Mouse (Mus musculus) embryonic stem cell, embryonic (primary cell): ENCODE measurements at regions not wholly inside any gene's neighbourhood (a gene's known extent, or its start where the extent isn't known, plus 50 kb on each side); places are given as distances from the start of the nearest gene placed in this dataset.

Experiments
- CTCF ChIA-PET, 4 experiments: fragments of 300-600 bp in 2 of 4; fragments of 350-600 bp in 2 of 4; sonication (Branson Sonifier 250); formaldehyde crosslinking; loops; one replicate each; lab custom pipeline; 2022; ENCODE audit warnings: inconsistent platforms in 2 of 4; lab: Charles Lee
- POLR2A ChIA-PET, 4 experiments: fragments of 300-600 bp in 2 of 4; fragments of 350-600 bp in 2 of 4; sonication (Branson Sonifier 250); formaldehyde crosslinking; loops; one replicate each; lab custom pipeline; 2022; ENCODE audit warnings: antibody characterized with exemption in 4 of 4, inconsistent platforms in 1 of 4; lab: Charles Lee

DNA sequence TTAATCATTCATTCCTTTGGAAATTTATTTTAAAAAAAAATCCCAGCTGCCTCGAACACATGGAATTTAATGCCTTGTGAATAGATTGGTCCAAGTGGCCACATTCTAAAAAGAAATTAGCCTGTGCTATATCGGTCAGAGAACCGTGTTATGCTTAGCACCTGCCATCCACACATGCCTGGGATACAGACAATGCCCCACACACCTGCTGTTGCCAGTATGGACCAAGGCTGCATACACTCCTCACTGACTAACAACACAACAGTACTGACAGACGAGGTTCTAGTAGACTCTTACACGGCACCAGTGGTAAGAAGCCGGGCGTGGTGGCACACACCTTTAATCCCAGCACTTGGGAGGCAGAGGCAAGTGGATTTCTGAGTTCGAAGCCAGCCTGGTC lies 276.4 kb upstream of the Jmjd1c start:
- CTCF ChIA-PET: interaction anchor here in 1 of 4 experiments (1.0 kb wide), 1 partner anchor 12 kb away, joined by 4 read pairs; no protein-coding TSS in a partner anchor
- POLR2A ChIA-PET: interaction anchor here in 3 of 4 experiments (0.6 to 1.7 kb wide), 5 partner anchors 12 to 101 kb away, joined by 3 to 9 read pairs (median 5); no protein-coding TSS in a partner anchor

DNA sequence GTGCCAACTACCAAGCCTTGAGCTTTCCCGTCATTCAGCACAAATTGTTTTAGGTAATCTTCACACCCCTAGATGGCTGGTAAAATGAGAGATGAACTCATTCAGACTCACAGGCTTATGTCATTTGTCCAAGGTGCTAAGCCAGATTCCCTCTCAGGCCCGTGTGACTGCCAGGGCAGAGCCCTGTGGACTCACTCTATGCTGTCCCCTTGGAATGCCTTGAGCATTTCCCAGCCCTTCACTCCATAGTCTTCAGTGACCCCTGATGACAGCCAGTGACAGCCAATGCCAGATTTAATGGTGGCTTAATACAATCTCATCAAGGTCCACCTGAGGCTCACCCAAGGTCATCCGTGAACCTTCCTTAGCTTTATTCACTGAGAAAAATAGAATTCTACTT lies 270.2 kb upstream of the Jmjd1c start:
- POLR2A ChIA-PET: no interaction called here
- CTCF ChIA-PET: interaction anchor here in 1 of 4 experiments (0.6 kb wide), 1 partner anchor 937 kb away, joined by 3 read pairs; no protein-coding TSS in a partner anchor

GRCm38 (mm10) chr10:66826327-66826726 lies 269.6 kb upstream of the Jmjd1c start:
- ChIA-PET CTCF (interaction anchor here in 2 of 4 experiments (0.6 to 1.0 kb wide), 2 partner anchors 12 to 937 kb away, joined by 3 to 4 read pairs; no protein-coding TSS in a partner anchor), POLR2A (no interaction called here)

DNA sequence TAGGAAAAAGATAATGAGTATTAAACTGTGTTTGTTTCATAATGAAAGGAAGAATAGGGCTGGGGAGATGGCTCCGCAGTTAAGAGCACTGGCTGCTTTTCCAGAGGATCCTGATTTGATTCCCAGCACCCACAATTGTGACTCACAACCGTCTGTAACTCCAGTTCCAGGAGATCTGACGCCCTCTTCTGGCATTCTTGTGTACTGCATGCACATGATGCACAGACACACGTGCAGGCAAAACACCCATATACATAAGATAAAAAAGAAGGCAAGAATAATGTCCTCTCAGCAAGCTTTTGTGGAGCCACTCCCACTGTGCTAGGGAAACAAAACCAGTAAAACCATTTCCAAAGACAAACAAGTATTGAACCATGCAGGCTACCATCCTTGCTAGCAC lies 261.0 kb upstream of the Jmjd1c start:
- ChIA-PET POLR2A (interaction anchor here in 3 of 4 experiments (0.6 to 1.4 kb wide), 4 partner anchors 29 to 796 kb away, joined by 3 to 4 read pairs (median 3); no protein-coding TSS in a partner anchor), CTCF (interaction anchor here in 3 of 4 experiments (0.6 to 1.2 kb wide), 4 partner anchors 9 to 338 kb away, joined by 3 to 9 read pairs (median 4); no protein-coding TSS in a partner anchor)

DNA sequence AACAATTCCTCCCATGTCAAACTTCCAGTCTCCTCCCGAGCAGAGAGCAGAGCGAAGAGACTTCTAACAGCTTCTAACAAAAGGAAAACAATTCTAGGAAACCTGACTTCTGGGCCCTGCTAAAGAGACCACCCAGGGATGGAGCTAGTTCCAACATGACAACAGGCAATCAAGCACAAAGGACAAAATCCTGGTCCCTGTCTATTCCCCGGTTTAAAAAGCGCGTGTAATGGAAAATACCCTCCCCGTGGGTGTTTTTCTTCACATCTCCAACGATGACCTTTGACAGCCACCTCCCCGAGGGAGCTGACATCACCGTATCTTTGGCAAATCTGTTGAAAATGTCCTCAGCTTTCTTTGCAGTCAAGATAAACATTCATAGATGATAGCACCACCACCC lies 256.9 kb upstream of the Jmjd1c start:
- ChIA-PET POLR2A (interaction anchor here in 1 of 4 experiments (1.0 kb wide), 1 partner anchor 11 kb away, joined by 4 read pairs; no protein-coding TSS in a partner anchor), CTCF (interaction anchor here in 2 of 4 experiments (0.5 to 1.5 kb wide), 3 partner anchors 14 to 842 kb away, joined by 3 to 18 read pairs (median 6); no protein-coding TSS in a partner anchor)

DNA sequence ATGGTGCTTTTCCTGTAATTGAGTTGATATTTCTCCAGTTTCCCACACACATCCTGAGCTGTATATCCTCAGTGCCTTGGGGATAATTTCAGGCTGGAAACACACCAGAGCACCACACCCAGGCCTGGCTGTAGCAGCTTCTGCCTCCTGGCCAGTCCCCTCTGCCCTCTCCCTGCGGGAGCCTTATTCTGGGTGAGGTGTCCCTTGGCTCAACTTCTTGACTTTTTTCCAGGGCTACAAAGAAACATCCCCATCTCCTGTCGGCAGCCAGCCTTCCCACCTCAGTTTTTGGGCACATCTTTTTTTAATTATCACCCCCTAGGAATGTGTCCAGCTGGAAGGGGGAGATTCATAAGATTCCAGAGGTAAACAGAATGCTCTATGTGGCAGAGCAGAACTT lies 252.7 kb upstream of the Jmjd1c start:
- ChIA-PET CTCF (interaction anchor here in 2 of 4 experiments (0.6 to 1.5 kb wide), 2 partner anchors 10 to 77 kb away, joined by 3 to 4 read pairs; no protein-coding TSS in a partner anchor), POLR2A (no interaction called here)

- POLR2A ChIA-PET: interaction anchor here in 1 of 4 experiments (1.4 to 1.5 kb wide), 2 partner anchors 10 to 17 kb away, joined by 4 to 6 read pairs; no protein-coding TSS in a partner anchor
- CTCF ChIA-PET: interaction anchor here in 1 of 4 experiments (1.1 kb wide), 1 partner anchor 35 kb away, joined by 4 read pairs; no protein-coding TSS in a partner anchor
Observed at GRCm38 (mm10) chr10:66848778-66849177, 247.1 kb upstream of the Jmjd1c start.

GRCm38 (mm10) chr10:66849681-66850080 lies 246.2 kb upstream of the Jmjd1c start:
- POLR2A ChIA-PET: interaction anchor here in 2 of 4 experiments (0.6 to 1.5 kb wide), 5 partner anchors 10 to 293 kb away, joined by 3 to 6 read pairs (median 3); no protein-coding TSS in a partner anchor
- CTCF ChIA-PET: interaction anchor here in 3 of 4 experiments (0.5 to 1.1 kb wide), 4 partner anchors 12 to 398 kb away, joined by 3 to 7 read pairs (median 4); no protein-coding TSS in a partner anchor

- ChIA-PET POLR2A (no interaction called here), CTCF (no interaction called here)
Observed at GRCm38 (mm10) chr10:66850972-66851478, 244.9 kb upstream of the Jmjd1c start.

GRCm38 (mm10) chr10:66851841-66852240 lies 244.1 kb upstream of the Jmjd1c start:
- ChIA-PET CTCF (interaction anchor here (0.7 to 3.6 kb wide), 6 partner anchors 12 to 45 kb away, joined by 3 to 17 read pairs (median 6); no protein-coding TSS in a partner anchor), POLR2A (interaction anchor here in 1 of 4 experiments (0.6 kb wide), 1 partner anchor 130 kb away, joined by 3 read pairs; no protein-coding TSS in a partner anchor)

DNA sequence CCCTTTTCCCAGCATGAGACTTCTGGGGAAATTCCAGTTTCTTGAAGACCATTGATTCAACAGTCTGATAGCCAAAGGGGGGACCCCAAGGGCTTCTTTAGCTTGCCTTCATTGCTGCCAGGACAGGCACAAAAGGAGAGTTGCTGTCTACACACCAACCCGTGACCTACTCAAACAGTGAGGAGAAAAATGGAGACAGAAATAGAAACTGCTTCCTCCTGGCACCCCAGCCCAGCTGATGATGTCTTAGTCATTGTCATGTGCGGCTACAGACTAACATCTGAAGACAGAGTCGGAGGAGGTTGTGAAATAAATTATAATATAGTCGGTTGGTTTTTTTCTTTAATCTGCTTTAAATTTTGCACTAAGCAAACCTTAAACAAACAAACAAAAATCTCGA lies 243.2 kb upstream of the Jmjd1c start:
- ChIA-PET POLR2A (interaction anchor here in 2 of 4 experiments (1.3 to 1.7 kb wide), 2 partner anchors 11 kb away, joined by 3 to 12 read pairs; no protein-coding TSS in a partner anchor), CTCF (interaction anchor here (0.6 to 3.6 kb wide), 12 partner anchors 10 to 462 kb away, joined by 3 to 17 read pairs (median 4); no protein-coding TSS in a partner anchor)

GRCm38 (mm10) chr10:66853258-66853657 lies 242.7 kb upstream of the Jmjd1c start:
- POLR2A ChIA-PET: interaction anchor here in 2 of 4 experiments (0.7 to 1.7 kb wide), 4 partner anchors 11 to 150 kb away, joined by 3 to 12 read pairs (median 4); no protein-coding TSS in a partner anchor
- CTCF ChIA-PET: interaction anchor here (0.6 to 3.6 kb wide), 14 partner anchors 11 to 462 kb away, joined by 3 to 17 read pairs (median 3); no protein-coding TSS in a partner anchor

GRCm38 (mm10) chr10:66854895-66855294 lies 241.0 kb upstream of the Jmjd1c start:
- CTCF ChIA-PET: interaction anchor here in 2 of 4 experiments (0.5 to 3.6 kb wide), 3 partner anchors 9 to 459 kb away, joined by 3 to 16 read pairs (median 7); no protein-coding TSS in a partner anchor
- POLR2A ChIA-PET: interaction anchor here in 1 of 4 experiments (1.6 kb wide), 1 partner anchor 9 kb away, joined by 6 read pairs; no protein-coding TSS in a partner anchor

- POLR2A ChIA-PET: interaction anchor here in 1 of 4 experiments (0.6 kb wide), 1 partner anchor 1517 kb away, joined by 3 read pairs; no protein-coding TSS in a partner anchor
- CTCF ChIA-PET: no interaction called here
Observed at GRCm38 (mm10) chr10:66857330-66857729, 238.6 kb upstream of the Jmjd1c start.

- POLR2A ChIA-PET: interaction anchor here in 1 of 4 experiments (0.8 kb wide), 1 partner anchor 55 kb away, joined by 4 read pairs; no protein-coding TSS in a partner anchor
- CTCF ChIA-PET: interaction anchor here in 1 of 4 experiments (0.5 kb wide), 1 partner anchor 222 kb away, joined by 4 read pairs; no protein-coding TSS in a partner anchor
Observed at GRCm38 (mm10) chr10:66861421-66861820, 234.5 kb upstream of the Jmjd1c start.

DNA sequence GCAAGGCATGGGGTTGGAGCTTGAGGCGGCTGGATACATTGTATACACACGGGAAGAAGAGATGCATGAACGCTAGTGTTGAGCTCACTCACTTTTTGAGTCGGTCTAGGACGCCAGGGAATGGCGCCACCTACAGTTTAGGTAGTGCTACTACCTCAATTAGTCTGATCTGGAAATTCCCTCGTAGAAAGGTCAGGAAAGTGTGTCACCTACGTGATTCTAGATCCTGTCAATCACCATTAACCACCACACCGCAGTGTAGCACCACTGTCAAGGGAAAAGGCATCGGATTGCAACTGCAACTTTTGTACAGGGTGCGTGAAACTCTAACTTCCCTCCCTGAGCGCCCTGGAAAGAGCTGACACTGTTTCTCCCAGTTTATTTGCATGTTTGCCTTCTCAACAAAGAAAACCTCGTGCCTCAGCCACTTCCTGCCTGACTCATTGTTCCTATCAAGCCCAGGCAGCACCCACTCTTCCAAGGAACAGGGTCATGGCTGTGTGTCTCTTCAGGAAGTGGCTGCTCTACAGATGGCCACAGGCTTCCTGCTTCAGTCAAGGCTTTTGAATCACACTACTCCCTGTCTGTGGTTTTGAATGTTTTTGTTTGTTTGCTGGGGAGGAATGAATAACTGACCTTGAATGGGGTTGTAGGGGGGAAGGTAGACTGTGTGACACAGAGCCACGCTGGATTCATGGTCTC lies 231.6 kb upstream of the Jmjd1c start:
- POLR2A ChIA-PET: interaction anchor here (0.6 to 2.0 kb wide), 20 partner anchors 9 to 421 kb away, joined by 3 to 12 read pairs (median 4); partner anchors contain the start of gene Nrbf2 (in 1 of the 4)

DNA sequence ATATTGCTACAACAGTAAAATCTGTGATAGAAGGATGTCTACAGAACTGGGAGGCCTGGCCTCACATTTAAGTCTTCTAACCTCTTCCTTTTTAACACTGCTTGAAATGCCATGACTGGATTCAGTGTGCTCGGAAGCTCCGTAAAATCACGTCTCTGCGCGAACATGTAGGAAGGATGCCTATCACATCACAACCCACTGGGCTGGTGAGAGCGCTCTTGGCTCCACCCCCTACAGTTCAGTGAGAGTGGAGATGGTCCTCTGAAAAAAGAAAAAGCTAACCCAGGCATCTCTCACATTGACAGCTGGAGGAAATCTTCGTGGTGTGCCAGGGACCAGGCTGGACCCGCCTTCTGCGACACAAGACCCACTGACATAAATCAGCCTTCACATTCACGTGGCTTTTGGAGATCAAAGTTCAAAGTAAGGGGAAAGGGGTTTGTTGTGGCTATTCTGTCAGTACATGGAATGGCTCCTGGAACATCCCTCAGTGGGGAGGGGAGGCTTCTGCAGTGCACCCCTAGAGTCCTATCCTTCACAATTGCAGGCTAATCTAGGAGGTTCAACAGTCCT lies 230.8 kb upstream of the Jmjd1c start:
- POLR2A ChIA-PET: interaction anchor here (0.5 to 2.5 kb wide), 13 partner anchors 8 to 420 kb away, joined by 3 to 12 read pairs (median 4); partner anchors contain the start of gene Nrbf2 (in 1 of the 4)
- CTCF ChIA-PET: interaction anchor here (0.6 to 2.3 kb wide), 12 partner anchors 10 to 446 kb away, joined by 3 to 17 read pairs (median 4); no protein-coding TSS in a partner anchor

More for the DNA sequence above, 231.6 kb upstream of the Jmjd1c start:
- CTCF ChIA-PET: interaction anchor here (0.5 to 2.3 kb wide), 31 partner anchors 10 to 1418 kb away, joined by 3 to 17 read pairs (median 3); no protein-coding TSS in a partner anchor
